Mouse (Mus musculus) spleen, adult 12 weeks (tissue): ENCODE results near the gene Bcl2l11.
A peak's percentile ranks its signal among the peaks of the same experiment; 100 is the strongest.

Source experiments
- DNase-seq: peaks from one replicate; pipeline ENCODE4 v3.0.0; 2022; ENCODE audit warnings: low spot score

The Bcl2l11 gene

DNA sequence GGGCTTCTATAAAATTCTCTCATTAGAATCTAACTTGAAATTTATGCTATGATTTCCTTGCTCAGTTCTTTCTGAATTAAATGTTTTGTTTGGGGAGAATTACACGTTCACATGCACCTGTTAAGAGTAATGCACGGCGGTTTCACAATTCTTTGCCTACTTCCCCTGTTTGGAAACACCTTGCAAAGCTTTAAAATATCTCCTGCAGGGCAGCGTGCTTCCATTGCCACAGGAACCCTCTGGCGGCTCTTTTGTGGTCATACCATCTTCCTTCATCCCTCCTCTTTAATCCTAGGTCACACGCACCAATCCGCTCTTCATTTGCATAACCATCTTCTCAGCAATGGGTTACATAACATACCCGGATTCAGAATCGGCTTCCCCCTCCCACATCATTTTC, 14.3 kb upstream of the Bcl2l11 start:
- DNase-seq: no peak

DNA sequence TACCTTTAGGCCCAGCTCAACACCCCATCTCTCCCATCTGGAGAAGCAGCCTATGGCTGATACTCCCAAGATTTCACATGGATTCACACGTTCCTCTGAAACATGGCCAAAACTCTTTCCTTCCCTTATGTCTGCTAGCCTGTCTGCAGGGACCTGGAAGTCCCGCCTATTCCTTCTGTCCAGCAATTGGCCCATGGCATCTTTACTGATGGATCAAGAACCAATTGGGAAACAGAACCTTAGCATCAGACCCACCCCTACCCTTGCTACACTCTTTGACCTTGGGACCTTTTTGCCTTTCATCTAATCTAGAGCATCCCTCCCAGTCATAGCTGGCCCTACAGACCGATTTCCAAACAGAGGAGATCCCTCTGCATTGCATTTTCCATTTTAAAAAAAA, 11.2 kb upstream of the Bcl2l11 start:
- no peak for DNase-seq

DNA sequence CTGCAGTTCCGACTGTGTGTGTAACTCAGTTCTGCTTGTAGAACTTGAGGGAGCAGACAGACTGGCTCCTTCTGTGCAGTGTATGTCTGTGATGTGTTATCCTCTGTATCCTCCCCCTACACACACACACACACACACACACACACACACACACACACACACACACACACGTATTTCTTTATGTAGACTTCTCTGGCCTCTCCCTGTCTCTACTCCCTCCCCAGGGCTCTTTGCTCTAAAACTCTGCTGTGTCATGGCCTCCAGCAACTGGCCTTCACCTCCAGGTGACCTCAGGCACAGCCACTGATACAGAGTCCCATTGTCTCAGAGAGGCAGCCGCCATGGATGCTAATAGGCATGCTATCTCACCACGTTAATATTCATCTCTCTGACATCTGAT, 10.3 kb upstream of the Bcl2l11 start:
- DNase-seq: no peak

DNA sequence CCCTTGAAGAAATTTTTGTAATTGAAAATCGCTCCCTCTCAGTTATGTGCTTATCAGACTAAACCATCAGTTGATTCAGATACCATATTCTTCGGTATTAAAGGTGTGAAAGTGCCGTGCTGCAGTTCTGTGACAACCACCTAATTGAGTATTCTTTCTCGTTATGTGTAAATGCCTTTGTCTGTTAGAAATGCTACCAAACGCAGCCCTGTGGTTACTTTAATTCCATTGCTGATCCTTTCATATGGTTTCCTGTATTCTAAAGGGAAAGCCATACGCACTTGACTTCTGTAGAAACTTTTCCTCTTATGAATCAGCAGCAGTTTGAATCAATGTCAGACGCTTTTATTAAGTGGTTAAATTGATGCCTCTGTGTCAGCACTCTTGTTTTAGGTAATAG, 8.2 kb upstream of the Bcl2l11 start:
- DNase-seq: no peak

DNA sequence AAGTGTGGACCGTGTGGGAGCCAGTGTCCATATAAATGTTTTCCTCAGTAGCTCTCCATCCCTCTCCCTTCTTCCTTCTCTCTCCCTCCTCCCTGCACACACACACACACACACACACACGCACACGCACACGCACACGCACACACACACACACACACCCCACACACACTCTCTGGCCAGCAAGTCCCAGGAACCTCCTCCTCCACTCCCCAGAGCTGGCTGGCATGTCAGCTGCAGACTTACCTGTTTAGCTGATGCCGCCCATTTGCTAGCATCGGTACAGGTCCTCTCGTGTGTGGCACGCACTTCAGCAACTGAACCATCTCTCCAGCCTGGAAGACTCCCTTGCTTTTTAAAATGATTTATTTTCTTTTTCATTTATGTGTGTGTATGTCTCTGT, 6.9 kb upstream of the Bcl2l11 start:
- DNase-seq: no peak

DNA sequence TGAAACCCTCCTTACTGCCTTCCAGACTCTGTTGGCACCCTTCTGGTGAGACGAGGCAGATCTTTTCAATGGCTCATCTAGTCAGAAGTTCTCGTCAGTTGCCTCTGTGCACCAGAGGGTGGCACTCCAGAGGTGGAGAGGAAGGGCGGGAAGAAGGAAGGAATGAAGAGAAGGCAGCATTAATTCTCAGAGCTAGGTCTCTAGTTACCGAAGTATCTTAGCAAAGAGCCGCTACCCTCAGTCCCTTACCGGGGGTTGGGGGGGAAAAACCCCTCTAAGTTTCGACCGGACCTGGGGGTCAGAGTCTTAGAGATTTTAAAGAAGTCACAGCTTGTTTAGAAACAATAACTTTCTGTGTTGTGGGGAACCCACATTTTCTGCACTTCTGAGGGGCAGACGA, 3.3 kb upstream of the Bcl2l11 start:
- DNase-seq: no peak

DNA sequence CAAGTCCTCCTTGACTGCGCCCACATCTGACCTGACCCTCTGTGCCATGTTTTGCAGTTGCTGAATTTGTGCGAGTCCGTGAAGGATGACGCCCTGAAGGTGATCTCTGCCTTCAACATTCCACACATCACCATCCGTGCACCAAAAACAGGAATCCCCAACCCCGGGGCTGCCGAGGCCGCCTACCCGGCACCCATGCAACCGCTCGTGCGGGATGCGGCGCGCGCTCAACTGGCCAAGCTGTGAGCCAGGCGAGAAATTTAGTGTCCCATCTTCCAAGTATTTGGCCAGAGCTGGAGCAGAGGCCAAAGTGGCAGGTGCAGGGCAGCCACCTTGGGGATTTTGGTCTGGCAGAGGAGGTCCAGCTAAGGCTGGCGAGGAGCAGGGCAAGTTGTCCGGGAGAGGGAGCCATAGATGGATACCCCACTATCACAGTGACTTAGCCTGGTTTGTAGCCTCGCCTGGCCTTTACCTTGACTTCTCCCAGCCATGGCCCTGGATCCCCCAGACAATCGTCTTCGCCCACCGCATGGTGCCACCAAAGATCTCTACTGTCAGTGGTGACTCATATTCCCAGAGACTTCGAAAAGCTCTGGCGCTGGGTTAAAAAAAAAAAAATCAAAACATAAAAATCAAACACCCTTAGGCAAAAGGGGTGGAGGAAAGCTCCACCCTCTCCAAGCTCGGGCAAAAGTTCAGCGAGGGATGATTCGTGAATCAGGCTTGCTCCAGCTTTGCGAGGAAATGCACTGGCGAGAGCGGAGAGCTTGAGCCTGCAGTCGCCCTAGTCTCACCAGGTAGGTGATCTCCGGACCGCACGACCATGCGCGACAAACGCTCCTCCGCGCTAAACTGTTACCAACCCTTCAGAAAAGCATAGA, 2.7 kb upstream of the Bcl2l11 start:
- no peak for DNase-seq

DNA sequence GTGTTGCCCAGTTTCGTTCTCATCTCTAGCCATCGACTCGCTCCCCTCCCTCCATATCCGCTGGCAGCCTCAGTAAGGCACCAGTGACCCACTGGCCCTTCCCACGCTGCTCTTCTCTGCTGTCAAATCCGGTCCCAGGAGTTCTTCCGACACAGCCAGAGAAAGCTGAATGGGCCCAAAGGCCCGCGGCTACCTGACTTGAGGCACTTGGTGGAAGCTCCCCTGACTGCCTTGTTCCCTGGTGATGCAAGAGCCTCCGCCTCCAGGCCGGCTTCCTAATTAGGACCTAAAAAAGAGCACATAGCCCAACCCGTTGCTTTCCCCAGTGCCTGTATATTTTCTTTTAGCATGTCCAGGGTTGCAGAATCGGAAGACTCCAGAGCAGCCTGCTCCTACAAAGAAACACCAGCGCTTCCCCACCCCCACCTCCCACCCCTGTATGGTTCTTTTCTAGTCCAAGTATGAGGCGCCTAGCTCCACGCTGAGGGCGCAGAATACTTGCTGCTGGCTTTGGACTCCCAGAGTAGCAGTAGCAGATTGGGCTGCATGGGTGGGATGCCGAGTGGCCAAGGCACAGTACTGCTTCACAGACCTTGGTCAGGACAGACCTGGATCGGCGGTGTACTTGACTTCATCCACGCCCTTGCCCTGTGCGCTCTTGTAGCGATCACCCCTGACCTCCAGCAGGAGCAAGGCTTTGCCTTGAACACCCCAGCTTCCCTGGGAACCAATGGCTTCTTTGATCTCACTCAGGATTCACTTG, 1.7 kb upstream of the Bcl2l11 start:
- no peak for DNase-seq

DNA sequence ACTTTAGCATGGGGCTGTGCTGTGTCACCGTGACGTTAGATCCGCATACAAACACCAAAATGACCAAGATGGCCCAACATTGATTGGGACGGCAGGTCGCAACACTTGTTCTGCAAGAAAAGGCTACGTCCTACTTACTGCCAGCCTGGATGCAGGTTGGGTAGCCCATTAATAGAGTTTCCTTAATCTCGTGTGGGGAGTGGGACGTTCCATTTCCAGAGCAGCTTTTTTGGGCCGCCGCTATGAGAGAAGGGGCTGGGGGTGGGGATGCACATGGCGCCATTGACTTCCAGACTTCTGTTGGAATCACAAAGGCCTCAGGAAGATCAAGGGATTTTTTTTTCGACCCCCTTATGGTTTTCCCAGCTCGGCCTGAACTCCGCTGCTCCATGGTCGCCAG, 1.1 kb upstream of the Bcl2l11 start:
- no peak for DNase-seq

DNA sequence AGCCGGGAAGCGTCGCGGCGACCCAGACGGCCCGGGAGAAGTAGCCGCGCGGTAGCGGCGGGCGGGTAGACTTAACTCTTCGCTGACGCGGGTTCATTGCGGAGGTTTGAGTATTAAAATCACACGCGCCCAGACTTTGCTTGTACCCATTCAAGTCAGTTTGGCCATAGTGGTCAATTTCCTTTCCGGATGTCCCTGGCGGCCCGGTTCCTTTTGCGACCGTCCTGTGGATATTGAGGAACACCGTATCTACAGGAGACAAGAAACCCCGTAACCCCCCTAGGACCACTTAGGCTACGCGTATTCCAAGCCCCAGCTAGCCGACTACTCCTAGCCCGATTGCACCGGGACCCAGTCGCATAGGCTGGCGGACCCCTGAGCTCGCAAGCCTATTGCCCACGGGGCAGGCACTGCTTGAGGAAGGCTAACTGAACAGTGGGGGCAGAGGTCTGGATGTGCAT, 783 bp downstream of the Bcl2l11 start:
- no peak for DNase-seq

DNA sequence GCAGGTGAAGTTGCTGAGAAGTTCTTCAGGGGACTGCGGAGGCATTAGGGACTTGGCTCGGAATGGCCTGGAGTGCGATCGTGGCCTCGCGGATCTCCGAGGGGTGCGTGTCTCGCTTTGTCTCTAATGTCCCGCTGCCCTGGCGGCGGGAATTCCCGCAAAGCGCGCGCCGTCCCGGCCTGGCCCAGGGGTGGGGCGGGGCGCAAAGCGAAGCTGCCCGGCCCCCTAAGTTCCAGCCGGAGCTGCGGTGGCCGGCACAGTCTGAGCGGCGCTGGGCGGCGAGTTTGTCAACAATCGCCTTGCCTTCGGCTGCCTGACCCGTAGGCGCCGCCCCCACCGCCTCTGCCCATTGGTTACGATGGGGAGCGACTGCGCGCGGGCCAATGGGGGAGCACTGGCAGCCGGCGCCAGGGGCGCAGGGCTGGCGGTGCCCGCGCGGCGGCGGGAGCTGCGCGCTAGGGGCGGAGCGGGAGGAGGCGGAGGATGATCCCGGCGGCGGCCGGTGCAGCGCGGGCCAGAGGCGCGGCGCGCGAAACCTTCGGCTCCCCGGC, 1.4 kb downstream of the Bcl2l11 start:
- DNase-seq: peak; percentile 90

DNA sequence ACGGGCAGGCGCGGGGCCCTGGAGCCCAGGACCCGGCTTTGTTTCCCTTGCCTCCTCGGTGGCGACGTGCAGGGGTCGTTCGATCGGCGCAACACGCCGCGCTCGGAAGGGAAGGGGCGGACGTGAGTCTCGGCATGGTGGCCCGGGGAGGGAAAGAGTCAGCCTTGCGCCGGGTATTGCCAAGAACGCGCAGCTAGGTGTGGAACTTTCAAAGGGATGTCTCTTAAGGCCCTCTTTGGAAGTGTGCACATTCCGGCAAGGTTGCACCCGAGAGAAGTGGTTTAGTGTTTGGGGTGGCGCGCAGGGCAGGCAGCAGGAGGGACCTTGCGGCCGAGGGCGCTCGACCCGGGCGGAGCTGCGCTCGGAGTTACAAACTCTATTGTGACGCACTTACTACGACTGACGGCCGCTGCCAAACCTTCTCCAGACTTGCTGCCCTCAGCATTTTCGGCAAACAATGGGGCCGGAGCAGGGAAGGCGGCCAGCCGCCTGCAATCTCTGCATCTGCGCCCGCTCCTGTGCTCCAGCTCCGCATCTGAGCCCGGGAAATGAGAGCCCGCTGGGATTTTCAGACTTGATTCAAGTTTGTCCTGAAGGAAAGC, 2.0 kb downstream of the Bcl2l11 start:
- DNase-seq: no peak

DNA sequence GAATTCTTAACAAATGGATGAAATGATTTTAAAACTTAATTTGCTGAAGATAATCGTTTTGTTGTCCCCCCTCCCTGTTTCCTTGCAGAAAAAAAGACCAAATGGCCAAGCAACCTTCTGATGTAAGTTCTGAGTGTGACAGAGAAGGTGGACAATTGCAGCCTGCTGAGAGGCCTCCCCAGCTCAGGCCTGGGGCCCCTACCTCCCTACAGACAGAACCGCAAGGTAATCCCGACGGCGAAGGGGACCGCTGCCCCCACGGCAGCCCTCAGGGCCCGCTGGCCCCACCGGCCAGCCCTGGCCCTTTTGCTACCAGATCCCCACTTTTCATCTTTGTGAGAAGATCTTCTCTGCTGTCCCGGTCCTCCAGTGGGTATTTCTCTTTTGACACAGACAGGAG, 2.7 kb downstream of the Bcl2l11 start:
- no peak for DNase-seq

DNA sequence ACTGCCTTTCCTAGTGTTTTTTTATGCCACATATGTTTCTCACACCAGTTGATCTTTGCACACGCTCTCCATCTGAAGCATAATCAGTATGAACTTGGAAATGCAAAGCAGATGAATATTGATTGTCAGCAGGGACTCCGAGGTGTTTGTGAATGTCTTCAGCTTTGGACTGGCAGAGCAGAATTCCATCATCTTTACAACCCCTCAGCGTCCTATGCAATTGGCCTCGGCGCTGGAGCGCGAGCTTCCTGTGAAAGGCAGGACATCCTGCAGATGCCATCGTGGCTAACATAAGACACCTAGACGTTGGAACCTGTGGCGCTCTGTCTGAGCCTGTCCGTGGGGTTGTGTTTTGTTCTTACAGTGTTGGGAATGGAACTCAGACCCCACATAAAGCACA, 5.7 kb downstream of the Bcl2l11 start:
- no peak for DNase-seq

DNA sequence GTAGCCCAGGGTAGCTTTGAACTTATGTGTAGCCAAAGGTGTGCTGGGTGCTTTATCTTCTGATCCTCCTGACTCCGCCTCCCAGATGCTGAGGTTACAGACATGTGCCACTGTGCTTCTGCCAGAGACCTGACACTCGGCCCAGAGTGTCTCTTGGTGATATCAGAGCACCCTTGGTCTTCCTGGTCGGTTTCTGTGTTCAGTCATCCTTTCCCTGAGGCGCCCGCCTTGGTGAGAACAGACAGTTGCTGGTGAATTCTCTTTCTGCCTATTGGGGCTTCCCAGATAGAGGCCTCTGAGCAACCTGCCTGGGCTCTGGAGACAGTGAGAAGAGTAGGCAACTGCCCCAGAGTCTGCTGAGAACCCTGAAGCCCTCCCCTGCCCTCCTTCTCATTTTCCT, 6.8 kb downstream of the Bcl2l11 start:
- no peak for DNase-seq

DNA sequence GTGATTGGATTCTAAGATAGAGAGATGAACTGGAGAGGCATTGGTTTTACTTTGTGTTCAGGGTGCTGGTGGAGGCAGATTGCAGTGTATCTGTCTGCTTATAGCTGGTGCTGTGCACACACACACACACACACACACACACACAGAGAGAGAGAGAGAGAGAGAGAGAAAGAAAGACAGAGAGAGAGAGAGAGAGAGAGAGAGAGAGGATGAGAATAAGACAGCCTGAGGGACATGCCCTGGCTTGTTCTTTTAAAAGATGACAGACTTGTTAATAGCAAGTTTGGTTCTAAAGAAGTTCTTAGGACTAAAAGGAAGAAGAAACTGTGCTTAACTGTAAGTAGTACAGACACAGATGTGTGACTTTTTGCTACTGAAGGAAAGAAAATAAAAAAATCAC, 8.0 kb downstream of the Bcl2l11 start:
- DNase-seq: no peak

DNA sequence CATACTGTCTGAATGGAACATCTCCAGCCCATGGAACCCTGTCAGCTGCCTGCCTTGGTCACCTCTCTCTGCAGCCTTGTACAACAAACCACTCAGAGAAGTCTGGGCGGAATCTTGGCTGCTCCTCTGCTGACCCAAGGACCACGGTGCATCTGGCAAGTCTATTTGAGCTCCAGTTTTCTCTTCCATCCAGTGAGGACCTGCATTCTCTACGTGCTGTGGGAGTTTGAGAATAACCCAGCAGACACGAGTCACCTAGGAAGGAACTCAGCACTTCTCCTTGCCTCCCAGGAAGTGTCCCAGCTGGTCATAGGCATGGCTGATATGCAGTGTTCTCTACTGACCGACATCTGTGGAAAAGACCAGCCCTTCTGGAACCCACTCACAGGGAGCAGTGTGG, 8.6 kb downstream of the Bcl2l11 start:
- DNase-seq: no peak

DNA sequence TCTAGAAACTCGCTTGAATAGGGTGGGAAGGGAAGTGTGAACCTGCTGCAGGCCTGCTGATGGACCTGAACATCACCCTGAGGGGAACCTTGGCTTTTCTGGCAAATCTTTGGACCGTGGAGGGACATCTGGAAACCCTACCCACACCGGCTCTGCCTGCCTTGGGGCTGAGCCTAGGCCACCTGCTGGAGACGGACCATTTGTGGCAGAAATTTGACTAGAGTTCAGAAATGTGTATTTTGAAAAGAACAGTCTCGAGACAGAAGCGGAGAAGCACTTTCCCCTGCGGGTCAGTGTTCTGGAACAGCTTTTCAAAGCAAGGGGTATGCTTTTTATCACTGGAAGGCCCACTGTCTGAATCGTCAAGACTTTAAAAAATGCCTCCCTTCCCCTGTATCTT, 9.1 kb downstream of the Bcl2l11 start:
- DNase-seq: no peak

DNA sequence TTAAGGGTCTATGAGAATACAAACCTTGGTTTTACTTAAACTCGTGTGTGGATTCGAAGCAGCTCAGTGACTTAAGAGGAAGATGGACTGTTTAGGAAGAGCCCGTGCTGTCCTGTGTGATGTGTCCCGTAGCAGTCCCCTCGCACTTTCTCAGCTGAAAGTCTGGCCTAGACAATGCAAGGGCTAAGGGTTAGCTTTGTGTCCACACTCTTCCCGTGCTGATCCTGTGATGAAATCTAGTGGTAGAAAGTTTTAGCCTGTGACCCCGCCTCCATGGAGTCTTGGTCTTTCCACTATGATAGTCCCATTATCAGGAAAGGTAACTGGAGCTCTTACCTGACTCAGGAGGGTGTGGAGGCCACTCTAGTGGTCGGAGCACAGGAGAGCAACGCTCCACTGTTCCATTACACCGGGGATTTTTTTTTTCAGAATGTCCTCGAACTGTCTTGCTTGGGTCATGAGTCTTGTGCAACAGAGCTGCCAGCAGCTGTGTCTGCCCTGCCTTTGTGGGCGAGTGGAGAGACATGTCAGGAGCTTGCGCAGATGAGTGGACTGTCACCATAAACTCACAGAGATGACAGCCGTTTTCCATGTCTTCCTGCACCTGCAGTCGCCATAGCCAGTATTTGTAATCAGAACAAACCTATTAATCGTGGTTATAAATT, 11.1 kb downstream of the Bcl2l11 start:
- no peak for DNase-seq

DNA sequence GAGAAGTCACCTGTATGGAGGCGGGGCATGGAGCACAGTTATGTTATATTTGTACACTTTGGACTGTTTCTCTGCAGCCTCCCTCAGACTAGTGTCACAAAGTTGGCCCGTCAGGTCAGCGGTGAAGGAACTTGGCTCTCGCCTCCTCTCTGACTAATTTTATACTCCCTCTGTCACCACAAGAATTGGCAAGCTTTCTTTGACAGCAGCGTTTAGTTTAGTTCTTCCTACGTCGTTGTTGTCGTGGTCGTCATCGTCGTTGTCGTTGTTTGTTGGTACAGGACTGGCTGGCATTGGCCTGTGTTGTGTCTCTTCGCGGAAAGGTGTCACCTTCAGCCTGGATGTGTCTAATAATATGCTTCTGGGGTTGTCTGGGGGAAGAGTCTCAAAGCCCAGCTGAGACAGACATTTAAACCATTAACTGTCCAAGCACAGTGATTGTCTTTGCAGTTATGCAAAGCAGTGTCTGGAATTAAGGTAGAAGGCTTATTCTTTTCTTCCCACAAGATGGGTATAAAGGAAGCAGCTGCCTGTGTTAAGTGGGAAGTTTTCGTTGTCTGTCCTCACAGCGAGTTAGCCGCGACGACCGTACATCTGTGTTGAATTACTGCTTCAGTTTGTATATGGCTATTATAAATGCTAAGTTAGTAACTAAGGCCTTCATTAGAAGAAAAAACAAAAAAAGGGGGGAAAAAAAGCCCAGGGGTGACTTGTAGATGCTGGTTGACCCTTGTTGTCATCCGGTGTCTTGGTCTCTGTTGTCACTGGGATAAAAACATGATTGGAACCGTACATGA, 11.8 kb downstream of the Bcl2l11 start:
- no peak for DNase-seq

DNA sequence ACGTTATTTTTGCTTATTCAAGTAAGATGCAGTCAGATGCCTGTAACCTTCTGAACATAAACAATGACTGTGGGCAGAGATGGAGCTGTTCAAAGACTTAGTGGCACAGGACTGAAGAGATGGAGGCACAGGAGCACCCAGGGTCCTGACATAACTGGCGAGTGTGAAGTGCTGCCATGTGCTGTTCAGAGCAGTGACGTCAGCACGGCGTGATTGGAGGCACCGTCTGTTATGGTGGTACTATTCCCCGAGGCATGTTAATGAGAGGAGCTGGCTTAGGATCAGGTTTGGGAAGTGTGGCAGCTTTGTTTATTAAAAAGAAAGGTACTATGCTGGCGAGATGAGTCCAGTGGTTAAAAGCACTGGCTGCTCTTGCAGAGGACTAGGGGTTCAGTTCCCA, 13.1 kb downstream of the Bcl2l11 start:
- no peak for DNase-seq
